Mouse (Mus musculus) stomach, postnatal 0 days (tissue): ENCODE measurements at regions not wholly inside any gene's neighbourhood (a gene's known extent, or its start where the extent isn't known, plus 50 kb on each side); places are given as distances from the start of the nearest gene placed in this dataset.
A peak's percentile ranks its signal among the peaks of the same experiment; 100 is the strongest.

Experiments
- ATAC-seq: fragments of 200-750 bp; cut with Nextera tagmentation; 2 replicates; pipeline ENCODE4 v1.8.0; 2017; ENCODE audit not compliant: low FRiP score, low TSS enrichment
- DNase-seq: peaks from one replicate; pipeline ENCODE4 v3.0.0-alpha.2; 2016; ENCODE audit warnings: low spot score
- H3K27ac ChIP-seq: fragments of 300-500 bp; sonication (generic); replicated peaks from 2 replicates; pipeline ENCODE4 v1.5.1; 2014; ENCODE audit warnings: mild to moderate bottlenecking, control low read depth
- H3K27me3 ChIP-seq: fragments of 300-500 bp; sonication (generic); 2 replicates; pipeline ENCODE4 v1.6.1; 2014; ENCODE audit warnings: low read length; ENCODE audit not compliant: control insufficient read depth, insufficient read depth
- H3K36me3 ChIP-seq: fragments of 300-500 bp; sonication (generic); 2 replicates; pipeline ENCODE4 v1.6.1; 2014; ENCODE audit warnings: low read length, mixed read lengths; ENCODE audit not compliant: control insufficient read depth, insufficient read depth
- H3K4me1 ChIP-seq: fragments of 300-500 bp; sonication (generic); replicated peaks from 2 replicates; pipeline ENCODE4 v1.6.1; 2014; ENCODE audit warnings: antibody characterized with exemption; ENCODE audit not compliant: control insufficient read depth, insufficient read depth
- H3K4me2 ChIP-seq: fragments of 300-500 bp; sonication (generic); replicated peaks from 2 replicates; pipeline ENCODE4 v1.6.1; 2014; ENCODE audit warnings: low read depth, mild to moderate bottlenecking, control low read depth, moderate library complexity
- H3K4me3 ChIP-seq: fragments of 300-500 bp; sonication (generic); 2 replicates; pipeline ENCODE4 v1.5.1; 2014; ENCODE audit warnings: low read depth, low read length, control low read depth
- H3K9ac ChIP-seq: fragments of 300-500 bp; sonication (generic); 2 replicates; pipeline ENCODE4 v1.6.1; 2014; ENCODE audit warnings: mild to moderate bottlenecking, low read length, control low read depth, mixed read lengths
- H3K9me3 ChIP-seq: fragments of 300-500 bp; sonication (generic); 2 replicates; pipeline ENCODE4 v1.6.1; 2016; ENCODE audit warnings: low read length; ENCODE audit not compliant: control insufficient read depth
- CTCF ChIP-seq: IDR thresholded peaks from 2 replicates; pipeline ENCODE4 v1.5.1; 2016; ENCODE audit warnings: antibody characterized with exemption, low read depth, mild to moderate bottlenecking, moderate library complexity
- EP300 ChIP-seq: optimal IDR thresholded peaks from 2 replicates; pipeline ENCODE3; 2016; ENCODE audit warnings: antibody characterized with exemption
- WGBS: fragments of 180-500 bp; shearing (Covaris S2); extraction: QIAGEN DNeasy Blood & Tissue Kit; methylation state at CpG from one replicate; pipeline ENCODE4 v1.1.7; 2014; 5-methylcytosine and 5-hydroxymethylcytosine counted together

DNA sequence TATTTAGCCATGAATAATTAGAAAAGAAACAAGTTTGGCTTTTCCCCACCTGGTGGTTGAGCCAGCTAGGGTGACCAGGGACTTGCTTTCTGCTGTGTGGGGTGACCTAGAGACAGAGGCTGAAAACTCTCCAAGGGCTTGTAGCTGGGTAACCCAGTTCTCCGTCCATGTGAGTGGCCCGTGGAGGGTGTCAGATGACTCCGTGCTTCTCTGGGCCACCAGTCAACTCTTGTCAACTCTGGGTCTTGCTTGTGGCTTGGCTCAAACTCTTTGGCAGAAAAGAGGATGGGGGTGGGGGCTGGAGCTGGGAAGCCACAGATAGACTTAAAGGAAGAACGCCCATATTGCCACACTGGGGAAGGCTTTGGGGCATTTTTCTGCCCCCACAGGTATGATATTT, 547.3 kb upstream of the Gm19410 start:
- DNase-seq (no peak), ATAC-seq (no peak)
- H3K4me2 ChIP-seq = no peak overlapping the region
- 79% methylated on average over 4 of the region's 4 CpGs for WGBS
- H3K36me3 ChIP-seq = no peaks in the 10 kb centered on the region
- no peaks in the 10 kb centered on the region for H3K9me3 ChIP-seq
- TF ChIP-seq CTCF (no peak), EP300 (no peak)
- H3K9ac ChIP-seq = no peak overlapping the region
- H3K27ac ChIP-seq = no peak overlapping the region
- H3K4me3 ChIP-seq = no peak overlapping the region
- no peaks in the 10 kb centered on the region for H3K27me3 ChIP-seq
- no peaks in the 10 kb centered on the region for H3K4me1 ChIP-seq

DNA sequence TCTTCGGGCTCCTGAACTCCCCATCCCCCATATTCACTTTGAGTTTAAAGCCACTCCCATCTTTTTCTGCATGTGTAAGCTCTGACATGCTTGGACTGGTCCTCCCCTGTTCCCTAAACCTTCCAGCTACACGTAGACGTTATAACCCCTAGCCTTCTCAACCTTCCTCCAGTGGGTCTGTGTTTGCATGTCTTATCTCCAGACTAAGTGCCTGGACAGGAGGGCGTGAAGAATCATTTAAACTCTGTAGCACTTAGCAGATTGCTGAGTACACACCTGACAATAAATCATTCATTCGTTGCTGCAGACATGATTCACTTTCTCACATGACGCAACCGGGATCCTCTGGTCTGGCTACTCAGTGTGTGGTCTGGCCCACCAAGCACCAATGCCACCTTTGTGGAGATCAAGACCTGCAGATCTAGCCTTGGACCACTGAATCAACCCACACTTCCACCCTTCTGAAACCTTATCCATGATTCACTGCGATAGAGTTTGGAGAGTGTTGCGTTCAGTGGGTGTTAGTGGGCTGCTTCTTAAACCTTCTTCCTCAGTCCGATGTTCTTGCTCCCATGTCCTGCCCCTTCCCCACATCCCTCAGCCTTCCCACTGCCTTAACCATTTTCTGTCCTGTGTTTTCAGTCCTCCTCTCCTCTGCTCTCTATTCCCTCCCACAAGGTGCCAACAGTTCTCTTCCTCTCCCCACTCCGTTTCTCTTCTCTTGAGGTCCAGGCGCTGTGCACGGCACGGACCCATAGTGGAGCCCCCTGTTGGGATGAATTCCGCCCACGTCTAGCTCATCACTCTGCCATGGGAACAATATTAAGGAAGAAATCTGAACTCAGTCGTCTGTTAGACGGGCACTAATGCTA, 541.3 kb upstream of the Gm19410 start:
- ATAC-seq = peak; percentile 98
- Histone ChIP-seq H3K9ac (no peak overlapping the region), H3K27me3 (no peaks in the 10 kb centered on the region), H3K9me3 (no peaks in the 10 kb centered on the region), H3K27ac (0 out of 2 replicates have a peak overlapping the region, but pooled peaks have one; percentile 53), H3K4me1 (no peaks in the 10 kb centered on the region), H3K4me2 (peak overlapping the region; percentile 38), H3K36me3 (no peaks in the 10 kb centered on the region), H3K4me3 (no peak overlapping the region)
- WGBS = 48% methylated on average over 18 of the region's 18 CpGs
- DNase-seq = peak; percentile 63
- TF ChIP-seq CTCF (peak; percentile 5; the same call in 1 of the 2 replicates), EP300 (no peak)

DNA sequence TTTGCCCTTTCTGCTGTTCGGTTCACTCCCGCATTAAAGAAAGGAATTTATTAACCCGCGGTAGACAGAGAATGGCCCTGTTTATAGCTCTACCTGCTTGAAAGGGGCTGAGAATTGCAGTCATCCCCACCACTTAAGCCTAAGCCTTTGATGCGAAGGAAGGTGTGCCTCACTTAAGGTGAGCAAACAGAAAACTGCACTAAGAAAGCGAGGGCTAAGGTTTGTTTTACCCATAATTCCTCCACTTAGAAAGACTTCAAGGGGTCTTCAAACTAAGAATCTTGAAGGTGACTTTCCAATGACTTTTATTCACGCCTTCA, 540.7 kb upstream of the Gm19410 start:
- 53% methylated on average over 7 of the region's 7 CpGs for WGBS
- Histone ChIP-seq H3K4me3 (no peak overlapping the region), H3K27me3 (no peaks in the 10 kb centered on the region), H3K4me1 (no peaks in the 10 kb centered on the region), H3K27ac (0 out of 2 replicates have a peak overlapping the region, but pooled peaks have one; percentile 40), H3K4me2 (peak overlapping the region; percentile 38), H3K9me3 (no peaks in the 10 kb centered on the region), H3K9ac (no peak overlapping the region), H3K36me3 (no peaks in the 10 kb centered on the region)
- DNase-seq (no peak), ATAC-seq (no peak)
- TF ChIP-seq EP300 = no peak
- TF ChIP-seq CTCF = no peak

DNA sequence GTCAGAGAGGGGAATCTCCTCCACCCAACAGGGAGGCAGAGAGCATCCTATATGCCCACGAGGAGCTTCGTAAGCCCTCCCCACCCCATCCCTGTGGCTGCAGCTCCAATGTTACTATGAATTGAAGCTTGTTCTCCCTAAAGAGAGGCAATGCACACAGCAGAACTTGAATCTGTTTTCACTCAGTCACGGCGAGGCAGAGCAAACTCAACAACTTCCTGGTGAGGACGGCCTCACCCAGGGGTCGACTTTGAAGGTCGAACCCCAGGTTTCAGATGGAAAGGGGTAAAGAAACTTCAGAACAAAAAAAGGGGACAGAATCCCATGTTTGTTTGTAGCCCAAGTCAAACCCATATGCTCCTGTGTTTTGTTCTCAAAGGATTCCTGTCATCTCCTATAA, 538.5 kb upstream of the Gm19410 start:
- Histone ChIP-seq H3K4me2 (no peak overlapping the region), H3K27me3 (no peaks in the 10 kb centered on the region), H3K9ac (no peak overlapping the region), H3K9me3 (no peaks in the 10 kb centered on the region), H3K4me3 (no peak overlapping the region), H3K36me3 (no peaks in the 10 kb centered on the region), H3K4me1 (no peaks in the 10 kb centered on the region), H3K27ac (no peak overlapping the region)
- no peak for TF ChIP-seq EP300
- no peak for TF ChIP-seq CTCF
- DNase-seq (no peak), ATAC-seq (no peak)
- WGBS = 53% methylated on average over 7 of the region's 7 CpGs

DNA sequence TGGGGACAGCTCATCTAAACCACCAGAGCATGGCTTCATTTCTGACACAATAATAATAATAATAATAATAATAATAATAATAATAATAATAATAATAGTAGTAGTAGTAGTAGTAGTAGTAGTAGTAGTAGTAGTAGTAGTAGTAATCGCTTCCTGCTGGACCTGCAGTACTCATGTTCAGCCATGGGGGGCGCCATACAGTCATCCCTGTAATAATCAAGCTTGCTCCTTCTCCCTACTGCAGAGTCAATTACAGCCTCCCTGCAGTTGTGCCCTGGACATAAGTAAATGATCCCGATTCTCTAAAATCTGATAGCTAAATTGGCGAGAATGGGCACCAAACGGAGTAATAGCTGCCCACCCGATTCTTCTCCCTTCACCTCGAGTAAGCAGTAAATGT, 537.1 kb upstream of the Gm19410 start:
- no peaks in the 10 kb centered on the region for H3K36me3 ChIP-seq
- 84% methylated on average over 7 of the region's 7 CpGs for WGBS
- peak; percentile 53 for TF ChIP-seq CTCF
- TF ChIP-seq EP300 = no peak
- no peaks in the 10 kb centered on the region for H3K27me3 ChIP-seq
- DNase-seq = peak; percentile 29
- no peaks in the 10 kb centered on the region for H3K9me3 ChIP-seq
- ATAC-seq = no peak
- H3K4me2 ChIP-seq = no peak overlapping the region
- no peak overlapping the region for H3K4me3 ChIP-seq
- no peak overlapping the region for H3K9ac ChIP-seq
- no peaks in the 10 kb centered on the region for H3K4me1 ChIP-seq
- H3K27ac ChIP-seq = no peak overlapping the region

DNA sequence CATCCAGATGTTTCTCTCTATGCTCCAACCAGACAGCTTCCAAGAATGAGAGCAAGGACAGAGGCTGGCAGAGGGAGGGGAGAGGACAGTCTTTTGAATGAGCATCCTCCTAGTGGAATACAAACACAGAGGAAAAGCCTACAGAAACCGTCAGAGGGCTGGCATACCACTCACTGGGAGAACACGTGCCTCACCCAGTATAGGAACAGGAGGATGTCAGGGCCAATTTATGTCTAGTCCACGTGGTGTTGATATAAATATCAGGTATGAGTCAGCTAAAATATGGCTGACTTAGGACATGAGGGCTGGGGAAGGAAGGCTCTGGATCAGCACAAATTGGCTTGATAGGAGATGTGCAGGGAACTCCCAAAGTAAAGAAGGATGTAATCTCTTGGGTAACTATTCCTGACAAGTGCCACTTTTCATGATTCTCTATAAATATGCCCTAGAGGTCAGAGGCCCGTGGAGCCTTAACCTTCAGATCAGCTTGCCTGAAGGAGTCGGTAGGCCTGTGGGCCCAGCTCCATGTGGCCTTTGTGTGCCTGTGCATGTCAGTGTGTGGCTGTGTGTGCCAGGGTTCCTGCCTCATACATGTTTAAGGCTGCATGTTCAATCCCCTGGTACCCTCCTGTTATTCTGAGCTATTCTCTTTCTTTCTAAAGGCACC, 531.9 kb upstream of the Gm19410 start:
- H3K4me2 ChIP-seq = no peak overlapping the region
- H3K4me3 ChIP-seq = no peak overlapping the region
- peak overlapping the region; percentile 40; the same call in 1 of the 2 replicates for H3K27ac ChIP-seq
- H3K9ac ChIP-seq = no peak overlapping the region
- no peaks in the 10 kb centered on the region for H3K36me3 ChIP-seq
- TF ChIP-seq CTCF (no peak), EP300 (no peak)
- no peaks in the 10 kb centered on the region for H3K27me3 ChIP-seq
- peaks cover 4% of the 10 kb centered on the region for H3K4me1 ChIP-seq
- DNase-seq = no peak
- ATAC-seq = peak; percentile 84
- H3K9me3 ChIP-seq = no peaks in the 10 kb centered on the region
- 27% methylated on average over 5 of the region's 5 CpGs for WGBS
